8 mouse cellular contexts compared by ENCODE assay signal in genomic region chr11:116488693-116489375, GRCm38 (mm10). TPM values are rescaled to one million over a fixed set of nuclear protein-coding genes. Genes with fewer than 3 reads are reported as not detected.
DNase-seq lines count a peak whose midpoint lies in the region; ATAC-seq and TF ChIP-seq lines count a peak whose summit lies in the region.

No protein-coding gene starts in this region.

- intact Hi-C loops in left cerebral cortex, adult 2 months (cut with DNase I): no loop called here
- intact Hi-C loops in left cerebral cortex, postnatal 25 days (cut with DNase I): no loop called here

- ATAC-seq in hindbrain, embryonic 15.5 days (ENCODE audit: low FRiP score, low read depth): no peak
- ATAC-seq in midbrain, embryonic 15.5 days (replicated peaks): no peak

- H3K36me3 ChIP-seq in hindbrain, embryonic 15.5 days: peaks cover 20% of the 10 kb centered on the region
- peaks cover 17% of the 10 kb centered on the region; the same call in 1 of the 2 replicates for H3K36me3 ChIP-seq in midbrain, embryonic 15.5 days (replicated peaks)

- no peak overlapping the region for H3K27ac ChIP-seq in left cerebral cortex, adult 2 months
- H3K27ac ChIP-seq in hindbrain, embryonic 15.5 days (replicated peaks): no peak overlapping the region
- no peak overlapping the region for H3K27ac ChIP-seq in midbrain, embryonic 15.5 days

- TF ChIP-seq CTCF in left cerebral cortex, adult 2 months (IDR thresholded peaks at IDR 0.05): peak; percentile 48

- peak overlapping the region; percentile 91 for H3K4me3 ChIP-seq in left cerebral cortex, adult 2 months
- H3K4me3 ChIP-seq in hindbrain, embryonic 15.5 days: peak overlapping the region; percentile 75
- peak overlapping the region; percentile 62 for H3K4me3 ChIP-seq in midbrain, embryonic 15.5 days

- DNase-seq in left cerebral cortex, adult 2 months (ENCODE audit: extremely low spot score in 1 of 2, low spot score in 2 of 2): no peak
- no peak for DNase-seq in left cerebral cortex, postnatal 25 days (ENCODE audit: low spot score in 2 of 2)
- DNase-seq in T-cell, adult 2 months (ENCODE audit: low spot score): peak; percentile 38
- DNase-seq in ovary, postnatal 10 days (ENCODE audit: low spot score): no peak
- DNase-seq in adrenal gland, postnatal 4 days (ENCODE audit: low spot score in 2 of 2): no peak
- DNase-seq in ovary, adult 18-20 months (ENCODE audit: low spot score): no peak

- peaks cover 14% of the 10 kb centered on the region for H3K4me1 ChIP-seq in hindbrain, embryonic 15.5 days (replicated peaks)
- H3K4me1 ChIP-seq in midbrain, embryonic 15.5 days: peaks cover 15% of the 10 kb centered on the region

- peak overlapping the region; percentile 79 for H3K9ac ChIP-seq in hindbrain, embryonic 15.5 days
- peak overlapping the region; percentile 88 for H3K9ac ChIP-seq in midbrain, embryonic 15.5 days

- no peaks in the 10 kb centered on the region for H3K27me3 ChIP-seq in hindbrain, embryonic 15.5 days
- no peaks in the 10 kb centered on the region for H3K27me3 ChIP-seq in midbrain, embryonic 15.5 days (replicated peaks)

- peak overlapping the region; percentile 72 for H3K4me2 ChIP-seq in hindbrain, embryonic 15.5 days
- peak overlapping the region; percentile 74 for H3K4me2 ChIP-seq in midbrain, embryonic 15.5 days

- 75% methylated on average over 14 of the region's 14 CpGs for WGBS in hindbrain, embryonic 15.5 days
- WGBS in midbrain, embryonic 15.5 days: 72% methylated on average over 14 of the region's 14 CpGs

- H3K9me3 ChIP-seq in hindbrain, embryonic 15.5 days: no peaks in the 10 kb centered on the region
- no peaks in the 10 kb centered on the region for H3K9me3 ChIP-seq in midbrain, embryonic 15.5 days

RNA-seq across cellular contexts. Expression of gene Prpsap1, which starts 5.2 kb away (rescaled TPM):
- total RNA-seq in left cerebral cortex, adult 2 months (2021): 10 to 100 TPM; 78.3 to 85.6 TPM
- total RNA-seq in left cerebral cortex, postnatal 25 days (2021): 10 to 100 TPM; 65.7 to 76.2 TPM
- 181 and 186 TPM in 2 replicates for polyA plus RNA-seq in hindbrain, embryonic 15.5 days (2015; fragmentation: Nextera tagmentation; extraction: Ambion mirVana)
- 199 and 200 TPM in 2 replicates for polyA plus RNA-seq in midbrain, embryonic 15.5 days (2015; fragmentation: Nextera tagmentation; extraction: Ambion mirVana)
- 100 to 1,000 TPM in 1 of 2 experiments, 10 to 100 TPM in 1; 95.7 to 103 TPM for total RNA-seq in adrenal gland, postnatal 4 days (2021)

RNA-seq across cellular contexts. Expression of gene Qrich2, which starts 22.8 kb away (rescaled TPM):
- total RNA-seq in left cerebral cortex, adult 2 months (2021): under 1 TPM in 1 of 2 experiments, not detected in 1; 0.16 TPM
- not detected for total RNA-seq in left cerebral cortex, postnatal 25 days (2021)
- 0.07 and 0.47 TPM in 2 replicates for polyA plus RNA-seq in hindbrain, embryonic 15.5 days (2015; fragmentation: Nextera tagmentation; extraction: Ambion mirVana)
- polyA plus RNA-seq in midbrain, embryonic 15.5 days (2015; fragmentation: Nextera tagmentation; extraction: Ambion mirVana): not detected in 2 replicates
- total RNA-seq in adrenal gland, postnatal 4 days (2021): under 1 TPM in 1 of 2 experiments, not detected in 1; 0.14 TPM

RNA-seq across cellular contexts. Expression of gene Sphk1, which starts 41.9 kb away (rescaled TPM):
- 1 to 10 TPM; 6.1 to 6.8 TPM for total RNA-seq in left cerebral cortex, adult 2 months (2021)
- total RNA-seq in left cerebral cortex, postnatal 25 days (2021): 1 to 10 TPM; 4.9 to 5.5 TPM
- 8.4 and 11.0 TPM in 2 replicates for polyA plus RNA-seq in hindbrain, embryonic 15.5 days (2015; fragmentation: Nextera tagmentation; extraction: Ambion mirVana)
- polyA plus RNA-seq in midbrain, embryonic 15.5 days (2015; fragmentation: Nextera tagmentation; extraction: Ambion mirVana): 5.3 and 7.3 TPM in 2 replicates
- total RNA-seq in adrenal gland, postnatal 4 days (2021): 1 to 10 TPM; 5.3 to 6.0 TPM

RNA-seq across cellular contexts. Expression of gene Ubald2, which starts 54.9 kb away (rescaled TPM):
- total RNA-seq in left cerebral cortex, adult 2 months (2021): 10 to 100 TPM; 27.2 to 28.0 TPM
- total RNA-seq in left cerebral cortex, postnatal 25 days (2021): 10 to 100 TPM; 31.3 to 33.7 TPM
- 42.7 and 44.3 TPM in 2 replicates for polyA plus RNA-seq in hindbrain, embryonic 15.5 days (2015; fragmentation: Nextera tagmentation; extraction: Ambion mirVana)
- 40.9 and 44.2 TPM in 2 replicates for polyA plus RNA-seq in midbrain, embryonic 15.5 days (2015; fragmentation: Nextera tagmentation; extraction: Ambion mirVana)
- 10 to 100 TPM; 62.1 to 63.9 TPM for total RNA-seq in adrenal gland, postnatal 4 days (2021)
